Mouse (Mus musculus): ENCODE data around the gene G0s2. TPM values are rescaled to one million over a fixed set of nuclear protein-coding genes. Genes with fewer than 3 reads are reported as not detected.
"Not testable (repeated sequence)": the region's sequence is repeated elsewhere in the genome, so short reads cannot be mapped to it uniquely, and the experiment has no call there.

G0s2 gene
- total RNA-seq, 2 experiments from 2014 or later, result 5.3 to 8.7 TPM

GRCm38 (mm10) chr1:193290686-193291085, 17.7 kb upstream of the G0s2 start:
- intact Hi-C loops (cut with DNase I), result no loop called here
- DNase-seq (ENCODE audit: low spot score in 2 of 2), result no peak

DNA sequence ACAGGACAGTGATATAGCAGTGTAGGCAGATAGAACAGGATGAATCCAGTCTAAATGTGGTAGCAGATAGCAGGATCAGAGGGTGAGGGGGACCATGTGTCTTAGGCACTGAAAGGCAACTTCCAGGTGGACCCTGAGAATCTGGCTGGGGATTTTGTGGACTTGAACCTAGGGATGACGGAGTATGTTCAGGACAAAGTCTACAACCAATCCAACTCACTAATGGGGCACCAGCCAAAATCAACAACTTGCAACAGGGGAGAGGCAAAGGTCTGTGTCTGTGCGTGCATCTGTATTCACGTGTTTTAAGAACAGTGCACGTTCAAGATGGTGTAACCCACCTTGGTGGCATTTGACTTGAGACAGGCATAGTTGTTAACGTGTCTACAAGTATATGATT, 16.9 kb upstream of the G0s2 start:
- intact Hi-C loops (cut with DNase I), result no loop called here

GRCm38 (mm10) chr1:193289076-193289475, 16.1 kb upstream of the G0s2 start:
- DNase-seq (ENCODE audit: low spot score in 2 of 2), result no peak
- intact Hi-C loops (cut with DNase I), result no loop called here

More for the DNA sequence above, 16.9 kb upstream of the G0s2 start:
- no peak for DNase-seq (ENCODE audit: low spot score in 2 of 2)

GRCm38 (mm10) chr1:193287578-193287977, 14.6 kb upstream of the G0s2 start:
- no peak for DNase-seq (ENCODE audit: low spot score in 2 of 2)
- intact Hi-C loops (cut with DNase I), result no loop called here

- intact Hi-C loops (cut with DNase I); DNase-seq (ENCODE audit: low spot score in 2 of 2): not testable (repeated sequence)
Observed at GRCm38 (mm10) chr1:193285766-193286325, 12.8 kb upstream of the G0s2 start.

DNA sequence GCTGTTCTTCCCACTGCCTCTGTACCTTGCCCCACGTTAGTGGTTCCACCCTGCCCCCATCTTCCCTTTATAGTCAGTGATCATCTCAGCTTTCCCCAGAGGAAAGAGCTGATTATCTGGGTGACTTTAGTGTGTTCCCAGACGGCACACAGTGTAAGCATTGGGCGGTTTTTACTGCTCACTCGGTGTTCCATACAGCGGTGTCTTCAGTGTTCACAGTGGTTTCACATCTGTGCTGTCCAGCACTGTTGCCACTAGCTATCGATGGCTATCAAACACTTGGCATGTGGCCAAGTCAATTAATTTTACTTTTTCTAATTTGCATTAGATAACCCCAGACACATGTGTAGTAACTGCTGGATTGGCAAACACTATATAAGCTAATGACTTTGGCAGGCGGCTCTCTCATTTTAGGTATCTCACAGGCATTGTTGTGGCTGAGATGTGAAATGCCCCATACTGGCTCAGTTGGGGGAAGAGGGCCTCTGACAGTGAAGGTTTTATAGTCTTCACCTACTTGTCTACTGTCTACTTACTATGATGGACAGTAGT, 11.3 kb upstream of the G0s2 start:
- no peak for DNase-seq (ENCODE audit: low spot score in 2 of 2)
- intact Hi-C loops (cut with DNase I), result no loop called here

GRCm38 (mm10) chr1:193281344-193281743, 8.3 kb upstream of the G0s2 start:
- intact Hi-C loops (cut with DNase I), result no loop called here
- DNase-seq (ENCODE audit: low spot score in 2 of 2), result no peak

DNA sequence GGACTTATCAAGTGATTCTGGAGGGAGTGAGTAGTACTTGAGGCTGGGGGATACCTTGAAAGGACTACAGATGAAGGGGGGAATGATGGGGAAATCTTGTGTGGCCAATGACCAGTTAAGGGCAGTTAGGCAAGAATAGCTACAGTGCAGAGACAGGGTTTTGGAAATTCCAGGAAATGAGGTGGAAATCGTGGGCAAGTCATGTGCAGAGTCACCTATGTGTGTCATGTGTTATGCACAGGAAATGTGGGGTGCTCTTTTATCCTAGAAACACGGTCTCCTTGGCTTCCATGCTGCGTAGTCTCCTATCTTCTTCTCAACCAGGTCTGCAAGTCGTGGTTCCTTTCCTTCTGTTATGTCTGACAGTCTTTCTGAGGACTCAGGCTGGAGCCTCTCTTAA, 6.5 kb upstream of the G0s2 start:
- no peak for DNase-seq (ENCODE audit: low spot score in 2 of 2)
- intact Hi-C loops (cut with DNase I), result no loop called here

- no peak for DNase-seq (ENCODE audit: low spot score in 2 of 2)
- intact Hi-C loops (cut with DNase I), result no loop called here
Observed at GRCm38 (mm10) chr1:193278414-193279045, 5.5 kb upstream of the G0s2 start.

DNA sequence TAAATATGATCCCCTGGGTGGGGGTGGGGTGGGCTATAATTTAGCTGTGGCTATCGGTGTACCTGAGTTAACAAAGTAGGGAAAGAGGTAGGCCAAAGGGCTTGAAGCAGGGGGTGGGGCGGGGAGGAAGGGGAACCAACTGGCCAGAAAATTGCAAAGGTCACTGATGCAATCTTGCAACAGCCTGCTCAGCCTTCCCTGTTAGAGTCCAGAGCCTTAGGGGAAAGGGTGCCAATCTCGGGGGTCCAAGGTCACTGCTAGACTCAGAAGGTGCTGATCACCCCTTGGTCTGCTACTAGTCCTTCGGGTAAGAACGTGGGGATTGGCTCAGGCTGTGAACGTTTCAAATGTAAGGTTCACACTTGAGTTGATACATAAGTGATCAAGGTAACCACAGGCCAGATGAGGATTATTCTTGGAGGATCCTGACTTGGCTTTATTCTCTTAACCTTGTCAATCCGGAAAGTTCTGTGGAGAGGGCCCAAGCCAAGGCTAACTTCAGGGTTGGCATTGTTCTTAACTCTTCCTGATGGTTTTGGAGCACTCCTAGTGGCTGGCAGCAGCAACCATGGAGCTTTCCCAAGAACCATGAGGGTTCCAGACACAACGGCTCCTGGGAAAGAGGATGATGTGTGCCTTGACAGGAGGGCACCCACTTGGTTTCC, 1.5 kb upstream of the G0s2 start:
- DNase-seq (ENCODE audit: low spot score in 2 of 2), result no peak
- intact Hi-C loops (cut with DNase I), result loop anchor here (5.0 kb wide), 1 partner anchor 43 kb away; no protein-coding TSS in a partner anchor

GRCm38 (mm10) chr1:193272137-193272915, 691 bp downstream of the G0s2 start:
- intact Hi-C loops (cut with DNase I), result loop anchor here (5.0 kb wide), 1 partner anchor 45 kb away; no protein-coding TSS in a partner anchor
- peak in 1 of 2 experiments; percentile 30 for DNase-seq (ENCODE audit: low spot score in 2 of 2)

DNA sequence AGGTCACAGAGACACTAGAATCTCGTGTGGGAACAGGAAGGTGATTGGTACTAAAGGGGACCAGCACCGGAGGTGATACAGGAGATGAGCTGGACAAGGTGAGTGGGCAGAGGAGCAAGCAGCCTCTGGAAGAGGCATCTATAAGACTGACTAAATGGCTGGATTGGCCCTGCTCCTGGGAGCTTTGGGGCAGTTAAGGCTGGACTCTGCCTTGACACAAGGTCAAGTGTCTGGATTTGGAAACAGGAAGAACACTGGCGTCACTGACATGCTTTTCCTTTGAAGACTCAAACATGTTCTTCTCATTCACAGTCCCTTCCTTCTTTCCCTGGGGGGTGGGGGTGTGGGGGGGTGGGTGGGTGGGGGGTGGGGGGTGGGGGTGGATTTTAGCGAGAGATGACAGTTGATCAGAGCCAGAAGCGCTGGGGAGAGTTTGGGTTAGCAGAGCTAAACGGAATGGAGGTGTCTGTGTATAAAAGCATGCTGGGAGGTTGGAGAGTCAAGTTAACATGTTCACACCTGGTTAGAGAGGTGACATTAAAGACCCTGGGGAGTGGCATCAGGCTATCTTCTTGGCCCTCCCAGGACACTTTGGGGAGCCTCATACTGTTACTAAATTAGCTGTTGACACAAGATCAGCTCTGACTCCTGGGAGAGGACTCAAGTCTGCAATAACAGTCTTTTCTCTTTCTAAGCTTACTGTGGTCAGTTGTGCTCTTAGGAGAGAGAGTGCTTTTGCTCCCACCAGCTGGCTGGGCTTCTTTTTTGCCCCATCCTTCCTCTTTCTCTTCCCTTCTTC, 1.9 kb downstream of the G0s2 start:
- intact Hi-C loops (cut with DNase I), result loop anchor here (5.0 kb wide), 1 partner anchor 46 kb away; no protein-coding TSS in a partner anchor
- DNase-seq (ENCODE audit: low spot score in 2 of 2), result no peak

- intact Hi-C loops (cut with DNase I), result no loop called here
- DNase-seq (ENCODE audit: low spot score in 2 of 2), result no peak
Observed at GRCm38 (mm10) chr1:193265734-193266133, 7.3 kb downstream of the G0s2 start.

GRCm38 (mm10) chr1:193263955-193264598, 8.9 kb downstream of the G0s2 start, which contains the start of gene Hsd11b1:
Gene Hsd11b1, minus strand, starts transcription at chr1:193264075.
- intact Hi-C loops (cut with DNase I), result no loop called here
- DNase-seq (ENCODE audit: low spot score in 2 of 2), result no peak

DNA sequence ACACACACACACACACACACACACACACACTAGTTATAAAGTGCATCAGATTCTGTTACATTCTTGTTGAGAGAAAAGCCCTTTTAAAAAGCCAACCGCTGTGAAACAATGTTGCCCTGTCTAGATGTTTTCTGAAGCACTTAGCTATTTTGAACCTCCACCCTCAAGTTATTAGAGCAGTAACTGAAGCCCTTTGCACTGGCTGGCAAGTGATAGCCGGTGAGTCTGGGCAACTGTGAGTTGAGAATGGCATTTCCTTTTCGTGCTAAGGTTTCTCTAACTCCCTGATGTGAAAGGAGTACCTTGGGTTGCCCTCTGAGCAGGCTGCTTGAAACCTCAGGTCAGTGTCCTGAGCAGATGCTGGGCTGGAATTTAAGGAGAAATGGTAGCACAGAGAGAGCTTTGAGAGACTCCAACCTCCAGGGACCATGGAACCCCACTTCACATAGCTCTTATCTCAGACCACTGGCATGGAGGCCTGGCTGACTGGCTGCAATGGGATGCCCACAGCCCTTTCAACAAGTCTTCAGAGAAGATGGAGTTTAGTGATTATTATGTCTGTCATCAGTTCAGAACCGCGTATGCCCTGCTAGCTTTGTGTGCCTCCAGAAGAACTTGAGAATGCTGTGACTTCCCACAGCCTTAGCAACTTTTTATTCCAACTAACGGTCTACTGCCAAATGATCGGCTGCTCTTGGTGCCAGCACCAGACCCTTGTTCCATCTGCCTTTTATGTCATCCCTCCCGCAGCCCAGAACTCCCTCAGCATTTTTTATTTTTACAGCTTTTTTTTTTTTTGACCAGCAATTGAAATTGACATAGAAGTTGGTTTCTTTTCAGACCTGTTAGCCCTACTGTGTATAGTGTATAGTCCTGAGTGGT, 9.8 kb downstream of the G0s2 start:
- no peak for DNase-seq (ENCODE audit: low spot score in 2 of 2)
- intact Hi-C loops (cut with DNase I), result no loop called here

DNA sequence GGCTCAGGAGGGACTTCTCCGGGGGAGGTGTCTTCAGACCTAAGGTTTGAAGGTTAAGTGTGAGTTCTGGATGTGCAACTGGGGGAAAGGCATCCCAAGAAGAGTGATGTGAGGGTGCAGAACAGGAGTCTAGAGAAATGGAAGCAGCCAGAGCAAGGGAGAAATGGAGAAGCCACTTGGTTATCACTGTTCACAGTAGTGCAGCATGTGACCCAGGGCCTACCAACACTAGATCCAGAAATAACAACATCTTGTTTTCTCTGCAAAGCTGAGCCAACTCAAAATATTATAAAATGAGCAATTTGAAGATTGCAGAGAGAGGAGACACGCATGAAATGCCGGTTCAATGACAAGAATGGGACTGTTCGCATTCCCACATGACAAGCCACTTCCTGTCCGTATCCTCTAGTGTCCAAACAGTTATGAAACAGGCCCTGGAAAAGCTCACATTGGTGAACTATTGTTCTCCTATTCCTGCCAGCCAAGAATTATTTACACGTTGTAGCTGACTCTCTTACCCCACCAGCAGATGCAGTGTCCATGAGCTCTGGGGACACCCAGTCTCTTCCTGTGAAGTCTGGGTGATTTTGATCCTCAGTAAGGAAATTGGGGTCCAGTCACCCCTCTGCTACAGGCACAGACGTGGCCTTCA, 11.0 kb downstream of the G0s2 start:
- intact Hi-C loops (cut with DNase I), result no loop called here
- no peak for DNase-seq (ENCODE audit: low spot score in 2 of 2)

DNA sequence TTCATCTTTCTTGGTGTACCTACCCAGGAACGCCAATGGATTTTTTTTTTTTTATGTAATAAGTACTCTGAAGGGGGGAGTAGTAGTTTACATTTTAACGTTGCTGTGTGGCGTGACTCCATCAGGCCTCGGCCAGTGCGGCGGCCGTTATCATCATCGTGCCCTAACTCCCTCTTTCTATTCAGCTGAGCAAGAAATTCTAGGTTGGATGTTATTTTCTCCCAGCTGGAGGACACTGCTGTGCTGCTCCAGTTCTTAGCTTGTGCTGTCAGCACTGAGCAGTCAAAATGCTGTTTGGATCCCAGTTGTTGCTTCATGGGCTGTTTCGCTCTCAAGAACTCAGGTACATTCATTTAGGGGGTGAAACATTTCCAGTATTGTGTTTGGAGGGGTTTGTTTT, 13.5 kb downstream of the G0s2 start:
- intact Hi-C loops (cut with DNase I), result no loop called here
- DNase-seq (ENCODE audit: low spot score in 2 of 2), result no peak
